Mouse (Mus musculus) limb, embryonic 14.5 days (tissue): Measurements from ENCODE around the gene Ccn5. TPM values are rescaled to one million over a fixed set of nuclear protein-coding genes. Genes with fewer than 3 reads are reported as not detected.

ENCODE experiments used
- ATAC-seq: fragments of 200-750 bp; cut with Nextera tagmentation; 2 replicates; pipeline ENCODE4 v1.8.0; 2017; ENCODE audit warnings: low read depth, moderate number of reproducible peaks, moderate TSS enrichment; ENCODE audit not compliant: low FRiP score
- DNase-seq: peaks from one replicate; pipeline ENCODE4 v3.0.0-alpha.2; 2015; ENCODE audit warnings: low spot score
- H3K27ac ChIP-seq: fragments of 300-500 bp; sonication (generic); replicated peaks from 2 replicates; pipeline ENCODE4 v1.5.1; 2014; ENCODE audit warnings: low read depth, mild to moderate bottlenecking, low read length, moderate library complexity, mixed read lengths
- H3K27me3 ChIP-seq: fragments of 300-500 bp; sonication (generic); 2 replicates; pipeline ENCODE4 v1.6.1; 2014; ENCODE audit warnings: low read length, mixed read lengths; ENCODE audit not compliant: control insufficient read depth, insufficient read depth
- H3K36me3 ChIP-seq: fragments of 300-500 bp; sonication (generic); 2 replicates; pipeline ENCODE4 v1.6.1; 2014; ENCODE audit warnings: mild to moderate bottlenecking, low read length, moderate library complexity, mixed read lengths; ENCODE audit not compliant: control insufficient read depth, insufficient read depth
- H3K4me1 ChIP-seq: fragments of 300-500 bp; sonication (generic); 2 replicates; pipeline ENCODE4 v1.6.1; 2014; ENCODE audit warnings: antibody characterized with exemption, low read length, mixed read lengths; ENCODE audit not compliant: control insufficient read depth, insufficient read depth
- H3K4me2 ChIP-seq: fragments of 300-500 bp; sonication (generic); replicated peaks from 2 replicates; pipeline ENCODE4 v1.6.1; 2014; ENCODE audit warnings: low read depth, mild to moderate bottlenecking, low read length, moderate library complexity; ENCODE audit not compliant: severe bottlenecking
- H3K4me3 ChIP-seq: fragments of 300-500 bp; sonication (generic); replicated peaks from 2 replicates; pipeline ENCODE4 v1.5.1; 2014; ENCODE audit warnings: low read length
- H3K9ac ChIP-seq: fragments of 300-500 bp; sonication (generic); 2 replicates; pipeline ENCODE4 v1.6.1; 2014; ENCODE audit warnings: mild to moderate bottlenecking, low read depth, low read length, moderate library complexity; ENCODE audit not compliant: severe bottlenecking
- H3K9me3 ChIP-seq: fragments of 300-500 bp; sonication (generic); 2 replicates; pipeline ENCODE4 v1.6.1; 2016; ENCODE audit warnings: low read length; ENCODE audit not compliant: control insufficient read depth
- POLR2A ChIP-seq: fragments of 200-500 bp; IDR thresholded peaks from 2 replicates; pipeline ENCODE4 v1.8.0; 2012; ENCODE audit warnings: inconsistent platforms, mild to moderate bottlenecking, moderate library complexity, borderline replicate concordance; ENCODE audit not compliant: insufficient read depth, insufficient read length; ENCODE audit errors: extremely low read depth
- WGBS: fragments of 180-500 bp; shearing (Covaris S2); extraction: QIAGEN DNeasy Blood & Tissue Kit; methylation state at CpG from one replicate; pipeline ENCODE4 v1.1.7; 2014; 5-methylcytosine and 5-hydroxymethylcytosine counted together
- polyA plus RNA-seq, 2 experiments: library from polyadenylated mRNA; depleted of rRNA in 1 of 2; stranded (reverse) in 1 of 2; unstranded in 1 of 2; fragments of >200 nt; fragmentation: Nextera tagmentation in 1 of 2; extraction: Ambion mirVana in 1 of 2; gene quantifications; 2 replicates each; pipeline versions ENCODE4 v1.2.1 to v1.2.3; 2012 to 2014

The Ccn5 gene
- polyA plus RNA-seq, 2 experiments, result 0.23 to 1.1 TPM

- no peaks in the 10 kb centered on the region for H3K9me3 ChIP-seq
- TF ChIP-seq POLR2A, result no peak
- H3K4me3 ChIP-seq, result no peak overlapping the region
- H3K4me2 ChIP-seq, result peak overlapping the region; percentile 30; the same call in 1 of the 2 replicates
- H3K27ac ChIP-seq, result no peak overlapping the region
- H3K27me3 ChIP-seq, result no peaks in the 10 kb centered on the region
- 18% methylated on average over 9 of the region's 11 CpGs for WGBS
- no peak for ATAC-seq
- H3K9ac ChIP-seq, result no peak overlapping the region
- no peaks in the 10 kb centered on the region for H3K36me3 ChIP-seq
- peak; percentile 63 for DNase-seq
- 0 out of 2 replicates have a peak, but pooled peaks cover 3% of the 10 kb centered on the region for H3K4me1 ChIP-seq
Observed at GRCm38 (mm10) chr2:163823771-163824170, 3.1 kb downstream of the Ccn5 start.

- no peak overlapping the region for H3K4me2 ChIP-seq
- 84% methylated on average over 1 of the region's 1 CpGs for WGBS
- DNase-seq, result no peak
- no peak for ATAC-seq
- no peak overlapping the region for H3K4me3 ChIP-seq
- no peaks in the 10 kb centered on the region for H3K36me3 ChIP-seq
- no peak overlapping the region for H3K27ac ChIP-seq
- H3K27me3 ChIP-seq, result no peaks in the 10 kb centered on the region
- TF ChIP-seq POLR2A, result no peak
- 0 out of 2 replicates have a peak, but pooled peaks cover 3% of the 10 kb centered on the region for H3K4me1 ChIP-seq
- H3K9ac ChIP-seq, result no peak overlapping the region
- H3K9me3 ChIP-seq, result no peaks in the 10 kb centered on the region
Observed at GRCm38 (mm10) chr2:163825861-163826260, 5.2 kb downstream of the Ccn5 start.

GRCm38 (mm10) chr2:163826494-163826893 is 5.8 kb downstream of the Ccn5 start:
- Histone ChIP-seq H3K9me3 (no peaks in the 10 kb centered on the region), H3K4me2 (no peak overlapping the region), H3K4me3 (no peak overlapping the region), H3K27me3 (no peaks in the 10 kb centered on the region), H3K4me1 (0 out of 2 replicates have a peak, but pooled peaks cover 3% of the 10 kb centered on the region), H3K27ac (no peak overlapping the region), H3K36me3 (no peaks in the 10 kb centered on the region), H3K9ac (0 out of 2 replicates have a peak overlapping the region, but pooled peaks have one; percentile 7)
- DNase-seq, result no peak
- 73% methylated on average over 5 of the region's 5 CpGs for whole genome bisulfite sequencing
- TF ChIP-seq POLR2A, result no peak
- ATAC-seq, result no peak

- Histone ChIP-seq H3K9me3 (no peaks in the 10 kb centered on the region), H3K36me3 (no peaks in the 10 kb centered on the region), H3K27ac (no peak overlapping the region), H3K4me2 (no peak overlapping the region), H3K27me3 (no peaks in the 10 kb centered on the region), H3K9ac (no peak overlapping the region), H3K4me1 (no peaks in the 10 kb centered on the region), H3K4me3 (no peak overlapping the region)
- DNase-seq (no peak), ATAC-seq (no peak)
- no peak for TF ChIP-seq POLR2A
- WGBS, result 44% methylated on average over 1 of the region's 1 CpGs
Observed at GRCm38 (mm10) chr2:163831163-163831562, 10.5 kb downstream of the Ccn5 start.

GRCm38 (mm10) chr2:163838043-163838442 is 17.4 kb downstream of the Ccn5 start:
- H3K4me3 ChIP-seq, result no peak overlapping the region
- ATAC-seq (peak; percentile 63; the same call in 1 of the 2 replicates), DNase-seq (peak; percentile 71)
- no peak overlapping the region for H3K4me2 ChIP-seq
- no peak overlapping the region for H3K9ac ChIP-seq
- H3K27me3 ChIP-seq, result no peaks in the 10 kb centered on the region
- no peaks in the 10 kb centered on the region for H3K9me3 ChIP-seq
- 21% methylated on average over 9 of the region's 9 CpGs for WGBS
- peak; percentile 27; the same call in 1 of the 2 replicates for TF ChIP-seq POLR2A
- no peaks in the 10 kb centered on the region for H3K36me3 ChIP-seq
- H3K27ac ChIP-seq, result no peak overlapping the region
- no peaks in the 10 kb centered on the region for H3K4me1 ChIP-seq

GRCm38 (mm10) chr2:163839519-163839918 is 18.9 kb downstream of the Ccn5 start:
- Histone ChIP-seq H3K36me3 (no peaks in the 10 kb centered on the region), H3K9me3 (no peaks in the 10 kb centered on the region), H3K27ac (no peak overlapping the region), H3K4me2 (no peak overlapping the region), H3K4me3 (no peak overlapping the region), H3K9ac (no peak overlapping the region), H3K27me3 (no peaks in the 10 kb centered on the region), H3K4me1 (no peaks in the 10 kb centered on the region)
- 66% methylated on average over 6 of the region's 6 CpGs for WGBS
- no peak for DNase-seq
- no peak for ATAC-seq
- no peak for TF ChIP-seq POLR2A
